Mouse (Mus musculus) neural tube, embryonic 11.5 days (tissue): ENCODE data around the gene Nol3. TPM values are rescaled to one million over a fixed set of nuclear protein-coding genes. Genes with fewer than 3 reads are reported as not detected.

Experiments
- ATAC-seq: fragments of 200-750 bp; cut with Nextera tagmentation; 2 replicates; pipeline ENCODE4 v1.8.0; 2017; ENCODE audit warnings: moderate number of reproducible peaks, mild to moderate bottlenecking, moderate TSS enrichment, moderate library complexity; ENCODE audit not compliant: insufficient read depth, low FRiP score, low TSS enrichment
- DNase-seq: peaks from one replicate; pipeline ENCODE4 v3.0.0-alpha.2; 2015; ENCODE audit warnings: low spot score
- H3K27ac ChIP-seq: fragments of 300-500 bp; sonication (generic); 2 replicates; pipeline ENCODE4 v1.5.1; 2014; ENCODE audit warnings: low read depth, mild to moderate bottlenecking, low read length
- H3K27me3 ChIP-seq: fragments of 300-500 bp; sonication (generic); 2 replicates; pipeline ENCODE4 v1.6.1; 2014; ENCODE audit warnings: mild to moderate bottlenecking, low read length, mixed read lengths; ENCODE audit not compliant: control insufficient read depth, insufficient read depth
- H3K36me3 ChIP-seq: fragments of 300-500 bp; sonication (generic); 2 replicates; pipeline ENCODE4 v1.6.1; 2014; ENCODE audit warnings: mild to moderate bottlenecking, low read length, moderate library complexity, mixed read lengths; ENCODE audit not compliant: control insufficient read depth, insufficient read depth
- H3K4me1 ChIP-seq: fragments of 300-500 bp; sonication (generic); 2 replicates; pipeline ENCODE4 v1.6.1; 2014; ENCODE audit warnings: low read length, mixed read lengths; ENCODE audit not compliant: control insufficient read depth, insufficient read depth
- H3K4me2 ChIP-seq: fragments of 300-500 bp; sonication (generic); 2 replicates; pipeline ENCODE4 v1.6.1; 2014; ENCODE audit warnings: low read depth, mild to moderate bottlenecking, moderate library complexity
- H3K4me3 ChIP-seq: fragments of 300-500 bp; sonication (generic); 2 replicates; pipeline ENCODE4 v1.5.1; 2014; ENCODE audit warnings: low read depth, low read length
- H3K9ac ChIP-seq: fragments of 300-500 bp; sonication (generic); 2 replicates; pipeline ENCODE4 v1.6.1; 2014; ENCODE audit warnings: mild to moderate bottlenecking, low read length
- H3K9me3 ChIP-seq: fragments of 300-500 bp; sonication (generic); 2 replicates; pipeline ENCODE4 v1.6.1; 2016; ENCODE audit warnings: low read length; ENCODE audit not compliant: control insufficient read depth
- WGBS: fragments of 180-500 bp; shearing (Covaris S2); extraction: QIAGEN DNeasy Blood & Tissue Kit; methylation state at CpG from one replicate; pipeline ENCODE4 v1.1.7; 2014; 5-methylcytosine and 5-hydroxymethylcytosine counted together
- polyA plus RNA-seq: library from polyadenylated mRNA; unstranded; fragments of >200 nt; fragmentation: Nextera tagmentation; extraction: Ambion mirVana; gene quantifications from 2 replicates; pipeline ENCODE4 v1.2.1, GENCODE M21; 2014

The Nol3 gene
- polyA plus RNA-seq, 1 experiment from 2014 or later = 3.5 TPM

DNA sequence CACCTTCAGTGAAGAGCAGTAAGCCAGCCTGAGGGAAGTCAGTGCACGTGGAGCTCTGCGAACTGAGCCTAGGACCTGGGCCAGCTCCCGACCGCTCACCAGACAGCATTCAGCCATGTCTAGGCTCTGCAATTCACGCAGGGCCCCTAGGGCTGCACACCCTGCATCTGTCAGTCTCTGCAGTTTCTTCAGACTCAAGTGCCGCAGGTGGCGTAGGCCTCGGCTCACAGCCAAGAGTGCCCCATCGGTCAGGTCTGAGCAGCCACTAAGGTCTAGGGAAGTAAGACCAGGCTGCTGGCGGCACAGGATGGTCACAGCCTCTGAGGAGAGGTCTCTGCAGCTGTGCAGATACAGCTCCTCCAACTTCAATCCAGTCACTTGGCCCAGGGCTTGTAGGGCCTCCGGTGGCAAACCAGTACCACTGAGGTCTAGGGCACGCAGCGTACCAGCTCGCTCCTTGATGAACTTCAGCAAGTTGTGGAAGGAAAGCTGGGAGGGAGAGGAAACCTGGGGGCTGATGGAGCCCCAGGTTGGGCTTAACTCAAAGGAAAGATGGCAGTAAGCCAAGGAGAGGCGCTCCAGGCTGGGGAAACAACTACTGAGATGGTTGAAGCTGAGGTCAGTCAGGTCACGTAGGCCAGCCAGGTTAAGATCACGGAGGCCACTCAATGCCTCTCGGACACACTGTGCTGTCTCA lies 39.3 kb downstream of the Nol3 start:
- no peak for DNase-seq
- Histone ChIP-seq H3K27ac (no peak overlapping the region), H3K4me1 (no peaks in the 10 kb centered on the region), H3K9me3 (no peaks in the 10 kb centered on the region), H3K27me3 (no peaks in the 10 kb centered on the region), H3K36me3 (peaks cover 13% of the 10 kb centered on the region), H3K9ac (no peak overlapping the region), H3K4me2 (no peak overlapping the region), H3K4me3 (no peak overlapping the region)
- 92% methylated on average over 18 of the region's 18 CpGs for WGBS
- no peak for ATAC-seq

DNA sequence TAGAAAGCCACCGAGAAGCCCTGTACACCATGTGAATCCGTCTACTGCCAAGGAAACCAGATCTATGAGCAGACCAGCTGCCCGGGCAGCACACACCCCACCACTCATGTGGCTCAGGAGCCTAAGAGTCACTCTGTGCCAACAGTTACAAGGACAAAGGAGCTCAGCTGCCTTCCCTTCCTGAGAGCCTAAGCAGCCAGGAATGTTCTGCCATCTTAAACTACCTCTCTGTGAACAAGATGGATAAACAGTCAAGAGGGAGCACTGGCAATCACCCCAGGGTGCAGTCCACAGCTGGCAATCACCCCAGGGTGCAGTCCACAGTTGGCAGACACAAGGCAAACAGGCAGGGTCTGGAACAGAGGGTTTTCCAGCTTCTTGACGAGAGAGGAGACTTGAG lies 42.0 kb downstream of the Nol3 start:
- 95% methylated on average over 4 of the region's 4 CpGs for WGBS
- Histone ChIP-seq H3K27me3 (no peaks in the 10 kb centered on the region), H3K4me3 (no peak overlapping the region), H3K4me1 (no peaks in the 10 kb centered on the region), H3K36me3 (peaks cover 13% of the 10 kb centered on the region), H3K9me3 (no peaks in the 10 kb centered on the region), H3K27ac (no peak overlapping the region), H3K9ac (no peak overlapping the region), H3K4me2 (no peak overlapping the region)
- DNase-seq (no peak), ATAC-seq (no peak)

DNA sequence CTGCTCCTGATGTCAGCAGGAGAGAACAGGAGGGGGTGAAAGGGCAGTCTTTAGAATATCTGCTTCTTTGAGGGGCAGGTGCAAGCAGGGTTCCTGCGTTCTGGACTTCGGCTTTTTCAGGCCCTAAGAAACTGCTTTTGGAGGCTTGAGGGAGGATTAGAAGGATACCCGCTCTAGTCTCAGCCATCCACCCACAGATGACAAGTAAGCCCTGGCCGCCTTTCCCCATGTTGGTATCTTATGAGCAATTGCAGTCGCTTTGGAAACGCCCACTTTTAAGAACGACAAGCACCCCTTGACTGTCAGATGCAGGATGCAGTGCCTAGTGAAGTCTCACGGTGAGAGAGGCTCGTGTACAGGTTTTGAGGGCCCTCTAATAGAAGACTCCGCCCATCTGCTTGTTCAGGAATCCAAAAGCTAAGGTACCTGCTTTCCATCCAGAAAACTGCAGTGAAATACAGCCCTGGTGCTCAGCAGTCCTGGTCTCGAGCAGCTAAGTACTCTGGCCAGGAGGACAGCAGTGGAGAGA lies 42.8 kb downstream of the Nol3 start:
- H3K9me3 ChIP-seq = no peaks in the 10 kb centered on the region
- peaks cover 13% of the 10 kb centered on the region for H3K36me3 ChIP-seq
- H3K9ac ChIP-seq = no peak overlapping the region
- no peak overlapping the region for H3K4me2 ChIP-seq
- WGBS = 85% methylated on average over 11 of the region's 11 CpGs
- ATAC-seq (no peak), DNase-seq (no peak)
- no peaks in the 10 kb centered on the region for H3K27me3 ChIP-seq
- no peaks in the 10 kb centered on the region for H3K4me1 ChIP-seq
- no peak overlapping the region for H3K27ac ChIP-seq
- H3K4me3 ChIP-seq = no peak overlapping the region

DNA sequence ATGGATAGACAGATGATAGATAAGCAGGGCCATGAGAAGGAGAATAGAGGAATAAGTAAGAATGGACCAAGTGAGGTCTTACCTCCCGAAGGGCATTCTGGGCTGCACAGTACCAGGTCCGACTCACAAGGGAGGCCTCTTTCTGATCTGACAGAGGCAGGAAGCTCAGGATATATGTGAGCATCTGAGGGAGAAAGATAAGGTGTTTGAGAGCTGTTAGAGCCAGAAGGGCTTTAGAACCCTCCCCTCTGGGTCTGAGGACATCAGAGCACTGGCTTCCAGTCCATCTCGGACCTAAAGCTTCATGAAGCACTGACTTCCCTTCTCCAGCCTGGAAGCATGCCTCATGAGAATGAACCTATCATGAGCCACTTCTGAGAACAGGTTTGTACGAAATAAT lies 47.2 kb downstream of the Nol3 start:
- ATAC-seq (no peak), DNase-seq (no peak)
- Histone ChIP-seq H3K27ac (no peak overlapping the region), H3K4me1 (peaks cover 9% of the 10 kb centered on the region), H3K9me3 (no peaks in the 10 kb centered on the region), H3K27me3 (no peaks in the 10 kb centered on the region), H3K36me3 (peaks cover 2% of the 10 kb centered on the region), H3K4me2 (no peak overlapping the region), H3K9ac (no peak overlapping the region), H3K4me3 (no peak overlapping the region)
- WGBS = 89% methylated on average over 4 of the region's 4 CpGs

DNA sequence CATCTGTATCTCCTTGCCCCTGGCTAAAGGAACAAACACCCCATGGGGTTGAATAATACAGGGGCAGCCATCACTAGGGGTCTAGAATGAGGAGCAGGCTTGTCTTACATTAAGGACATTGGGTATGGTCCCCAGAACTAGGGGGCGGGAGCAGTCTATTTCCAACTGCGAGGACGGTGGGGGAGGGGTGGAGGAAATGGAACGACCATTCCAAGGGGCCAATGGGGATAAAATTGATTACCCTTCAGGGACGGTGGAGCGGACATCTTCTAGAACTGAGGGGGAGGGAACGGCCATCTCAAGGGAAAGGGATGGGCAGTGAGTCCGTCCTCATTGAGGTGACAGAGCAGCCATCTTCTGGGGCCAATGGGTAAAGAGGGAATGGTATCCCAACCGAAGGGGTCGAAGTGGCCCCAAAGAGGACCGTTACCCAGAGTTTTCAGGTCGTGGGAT lies 49.7 kb downstream of the Nol3 start:
- Histone ChIP-seq H3K4me3 (peak overlapping the region; percentile 77), H3K4me2 (peak overlapping the region; percentile 76), H3K27me3 (no peaks in the 10 kb centered on the region), H3K36me3 (peaks cover 19% of the 10 kb centered on the region), H3K9ac (peak overlapping the region; percentile 80), H3K9me3 (no peaks in the 10 kb centered on the region), H3K4me1 (peaks cover 9% of the 10 kb centered on the region), H3K27ac (peak overlapping the region; percentile 84)
- ATAC-seq (peak; percentile 63), DNase-seq (peak; percentile 67)
- WGBS = under 1% methylated on average over 12 of the region's 12 CpGs

DNA sequence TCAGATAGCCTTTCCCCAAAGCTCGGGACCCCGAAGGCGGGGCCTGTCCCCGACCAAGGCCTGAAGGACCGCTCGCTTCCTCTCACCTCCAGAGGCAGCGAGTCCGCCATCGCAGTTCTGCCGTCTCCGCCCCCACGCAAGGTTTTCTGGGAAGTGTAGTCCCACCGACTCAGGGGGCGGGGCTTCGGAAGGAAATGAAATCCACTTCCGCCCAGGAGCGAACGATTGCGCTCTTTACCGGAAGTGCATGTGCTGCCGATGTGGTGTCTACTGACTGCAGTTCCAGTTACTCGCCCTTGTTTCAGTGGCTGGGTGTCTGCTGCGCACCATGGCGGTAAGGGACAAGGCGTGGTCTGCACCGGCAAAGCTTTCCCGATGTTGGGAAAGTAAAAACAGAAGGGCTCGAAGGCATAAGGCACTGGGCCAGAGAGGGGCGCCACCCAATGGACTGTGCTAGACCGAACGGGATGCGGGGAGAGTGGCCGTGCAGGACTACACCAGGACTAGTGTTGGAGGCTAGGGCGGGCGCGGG lies 50.3 kb downstream of the Nol3 start, which contains the start of the genes Lrrc29 and Tmem208:
Gene Lrrc29, minus strand, starts transcription at position 138 of the 532 bp plus-strand sequence.
Gene Tmem208, plus strand, starts transcription at position 214 of the 532 bp plus-strand sequence.
- Histone ChIP-seq H3K4me2 (peak within 1 kb of the TSS; percentile 87), H3K9ac (peak within 1 kb of the TSS; percentile 80), H3K36me3 (peaks cover 19% of the 10 kb centered on the region), H3K9me3 (no peaks in the 10 kb centered on the region), H3K4me1 (peaks cover 9% of the 10 kb centered on the region), H3K27ac (peak within 1 kb of the TSS; percentile 84), H3K27me3 (no peaks in the 10 kb centered on the region), H3K4me3 (peak within 1 kb of the TSS; percentile 77)
- under 1% methylated on average over 36 of the region's 36 CpGs for WGBS
- DNase-seq (peak; percentile 97), ATAC-seq (peak; percentile 91)

DNA sequence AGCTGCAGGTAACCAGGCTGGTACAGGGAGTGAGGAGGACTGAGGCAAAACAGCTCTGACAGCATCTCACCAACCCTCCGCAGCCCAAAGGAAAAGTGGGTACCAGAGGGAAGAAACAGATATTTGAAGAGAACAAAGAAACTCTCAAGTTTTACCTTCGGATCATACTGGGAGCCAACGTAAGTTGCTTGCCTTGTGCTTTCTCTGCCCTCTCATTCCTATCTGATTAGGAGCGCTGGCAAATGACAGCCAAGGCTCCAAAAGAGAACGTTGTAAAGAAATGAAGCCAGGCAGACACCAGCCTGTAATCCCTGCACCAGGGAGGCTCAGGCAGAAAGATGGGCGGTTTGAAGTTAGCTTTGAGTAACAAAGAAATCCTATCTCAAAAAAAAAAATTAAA lies 51.0 kb downstream of the Nol3 start:
- no peak for DNase-seq
- ATAC-seq = 0 out of 2 replicates have a peak, but pooled peaks have one; percentile 0
- Histone ChIP-seq H3K36me3 (peaks cover 19% of the 10 kb centered on the region), H3K4me3 (peak overlapping the region; percentile 77), H3K9me3 (no peaks in the 10 kb centered on the region), H3K27ac (no peak overlapping the region), H3K9ac (peak overlapping the region; percentile 65), H3K4me2 (peak overlapping the region; percentile 87), H3K27me3 (no peaks in the 10 kb centered on the region), H3K4me1 (peaks cover 9% of the 10 kb centered on the region)
- 50% methylated on average over 6 of the region's 6 CpGs for WGBS

DNA sequence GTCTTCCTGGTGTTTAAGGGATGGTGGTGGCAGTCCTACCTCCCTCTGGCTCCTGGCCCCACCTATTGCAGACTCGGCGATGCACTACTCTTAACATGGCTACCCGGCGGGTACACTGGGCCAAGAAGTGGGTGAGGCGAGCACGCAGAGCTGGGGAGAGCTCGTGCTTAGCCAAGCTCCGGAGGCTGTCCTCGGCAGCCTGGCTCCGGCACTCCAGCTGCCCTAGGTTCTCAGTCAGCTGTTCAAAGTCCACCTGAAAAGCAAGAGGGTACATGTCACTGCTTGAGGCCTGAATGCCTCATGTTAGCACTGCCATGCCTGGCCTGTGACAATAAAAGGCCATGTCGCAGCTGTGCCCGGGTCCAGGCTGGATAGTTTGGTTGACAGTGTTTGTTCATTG lies 54.4 kb downstream of the Nol3 start:
- Histone ChIP-seq H3K4me1 (peaks cover 6% of the 10 kb centered on the region), H3K9ac (no peak overlapping the region), H3K27ac (no peak overlapping the region), H3K36me3 (peaks cover 19% of the 10 kb centered on the region), H3K4me3 (no peak overlapping the region), H3K4me2 (no peak overlapping the region), H3K9me3 (no peaks in the 10 kb centered on the region), H3K27me3 (no peaks in the 10 kb centered on the region)
- DNase-seq (no peak), ATAC-seq (no peak)
- 92% methylated on average over 12 of the region's 12 CpGs for WGBS

DNA sequence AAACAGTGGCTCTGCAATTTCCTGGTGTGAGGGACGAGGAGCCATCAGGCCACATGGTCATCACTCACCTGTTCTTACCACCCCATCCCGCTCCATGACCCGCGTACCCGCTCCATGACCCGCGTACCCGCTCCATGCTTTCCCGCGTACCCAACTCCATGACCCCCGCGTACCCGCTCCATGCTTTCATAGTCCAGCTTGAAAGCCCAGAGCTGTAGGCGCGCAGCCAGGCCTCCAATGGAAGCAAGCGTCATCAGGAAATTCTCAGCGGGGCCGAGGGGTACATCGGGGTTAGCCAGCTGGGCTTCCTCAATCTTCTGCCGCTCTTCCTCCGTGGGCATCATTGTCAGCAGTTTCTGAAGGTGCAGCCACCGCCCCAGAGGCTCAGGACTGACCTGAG lies 55.5 kb downstream of the Nol3 start:
- Histone ChIP-seq H3K4me3 (no peak overlapping the region), H3K4me1 (peaks cover 5% of the 10 kb centered on the region; the same call in 1 of the 2 replicates), H3K27ac (no peak overlapping the region), H3K9me3 (no peaks in the 10 kb centered on the region), H3K27me3 (no peaks in the 10 kb centered on the region), H3K4me2 (no peak overlapping the region), H3K9ac (no peak overlapping the region), H3K36me3 (peaks cover 19% of the 10 kb centered on the region)
- DNase-seq (no peak), ATAC-seq (no peak)
- WGBS = 95% methylated on average over 22 of the region's 22 CpGs
